Mouse (Mus musculus): ENCODE measurements around the gene Fbxo34.
"Not testable (repeated sequence)": the region's sequence is repeated elsewhere in the genome, so short reads cannot be mapped to it uniquely, and the experiment has no call there.

Fbxo34 gene

DNA sequence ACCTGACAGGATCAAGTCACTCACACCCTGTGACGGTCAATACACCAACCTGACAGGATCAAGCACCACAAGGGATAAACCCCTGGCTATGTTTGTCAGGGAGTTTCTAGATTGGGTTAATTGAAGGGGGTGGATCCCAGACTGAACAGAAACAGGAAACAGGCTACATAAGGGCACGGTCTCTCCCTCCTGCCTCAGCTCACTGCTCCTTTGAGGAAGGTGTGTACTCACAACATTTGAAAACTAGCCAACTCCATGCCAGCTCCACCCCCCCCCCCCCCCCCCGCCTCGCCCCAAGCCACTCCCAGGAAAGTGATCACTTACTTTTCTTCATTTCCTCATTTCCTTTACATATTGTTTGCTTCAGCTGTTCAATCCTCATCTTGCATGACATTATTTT lies 104.0 kb downstream of the Fbxo34 start:
- CTCF ChIA-PET, result interaction anchor here (0.6 to 1.7 kb wide), 7 partner anchors 14 to 763 kb away, joined by 3 to 6 read pairs (median 3); no protein-coding TSS in a partner anchor
- POLR2A ChIA-PET, result interaction anchor here (0.6 to 6.1 kb wide), 17 partner anchors 8 to 827 kb away, joined by 3 to 63 read pairs (median 6); partner anchors contain the start of gene Atg14 (in 1 of the 4)

DNA sequence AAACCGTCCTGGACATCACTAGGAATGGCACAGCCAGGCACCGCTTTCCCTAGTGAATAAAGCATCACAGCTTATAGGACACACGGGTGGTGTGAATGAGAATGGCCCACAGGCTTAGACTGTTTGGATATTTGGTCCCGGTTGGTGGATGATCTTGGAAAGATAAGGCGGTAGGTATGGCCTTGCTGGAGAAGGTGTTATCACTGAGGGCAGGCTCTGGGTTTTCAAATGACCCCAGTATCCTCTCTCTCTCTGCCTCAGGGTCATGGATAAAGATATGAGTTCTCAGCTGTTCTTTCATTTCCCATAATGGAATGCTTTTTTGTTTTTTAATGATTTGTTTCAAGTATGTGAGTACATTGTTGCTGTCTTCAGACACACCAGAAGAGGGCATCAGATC lies 105.0 kb downstream of the Fbxo34 start:
- ChIA-PET CTCF (interaction anchor here in 3 of 4 experiments (0.6 to 1.7 kb wide), 7 partner anchors 13 to 1551 kb away, joined by 3 to 9 read pairs (median 3); no protein-coding TSS in a partner anchor), POLR2A (interaction anchor here (0.6 to 6.1 kb wide), 12 partner anchors 9 to 133 kb away, joined by 3 to 63 read pairs (median 6); partner anchors contain the start of gene Atg14 (in 1 of the 4))

DNA sequence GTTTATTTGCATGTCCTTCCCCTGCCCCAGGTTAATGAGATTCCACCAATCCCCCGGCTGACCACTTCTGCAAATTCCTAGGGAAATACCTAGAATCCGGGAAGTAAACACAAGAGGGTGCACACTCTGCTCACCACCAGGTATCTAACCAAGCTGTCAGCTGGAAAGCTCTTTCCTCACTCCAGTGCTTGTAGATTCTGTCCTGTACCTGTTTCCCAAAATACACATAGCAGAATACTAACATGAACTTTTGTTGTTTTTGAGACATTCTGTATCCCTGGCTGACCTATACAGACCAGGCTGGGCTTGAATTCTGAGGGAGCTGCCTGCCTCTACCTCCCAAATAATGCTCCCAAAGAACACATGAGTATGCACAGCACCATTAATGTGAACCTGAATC lies 110.5 kb downstream of the Fbxo34 start:
- POLR2A ChIA-PET, result interaction anchor here in 2 of 4 experiments (1.1 to 4.4 kb wide), 4 partner anchors 10 to 15 kb away, joined by 3 to 31 read pairs (median 4); no protein-coding TSS in a partner anchor

DNA sequence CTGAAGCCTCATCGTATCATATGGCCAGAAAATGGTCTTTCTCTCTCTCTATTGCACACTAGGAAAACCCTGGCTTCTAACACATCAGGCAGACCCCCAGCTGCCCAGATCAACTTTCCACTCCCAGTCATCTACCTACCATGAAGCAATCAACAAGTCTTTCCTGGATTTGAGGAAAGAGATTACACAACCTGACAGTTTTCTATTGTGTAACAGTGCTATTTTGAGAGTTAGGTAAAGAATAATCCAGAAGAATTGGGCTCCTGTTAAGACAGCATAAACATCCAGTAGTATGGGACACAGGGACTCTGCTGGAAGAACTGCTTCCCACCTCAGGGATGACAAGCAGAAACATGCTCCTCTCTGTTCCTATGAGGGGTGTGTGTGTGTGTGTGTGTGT lies 112.3 kb downstream of the Fbxo34 start:
- POLR2A ChIA-PET, result interaction anchor here in 2 of 4 experiments (0.7 to 4.4 kb wide), 4 partner anchors 10 to 216 kb away, joined by 3 to 31 read pairs (median 5); no protein-coding TSS in a partner anchor
- CTCF ChIA-PET, result no interaction called here

More for the DNA sequence above, 110.5 kb downstream of the Fbxo34 start:
- CTCF ChIA-PET, result interaction anchor here in 1 of 4 experiments (1.2 kb wide), 1 partner anchor 89 kb away, joined by 3 read pairs; no protein-coding TSS in a partner anchor

DNA sequence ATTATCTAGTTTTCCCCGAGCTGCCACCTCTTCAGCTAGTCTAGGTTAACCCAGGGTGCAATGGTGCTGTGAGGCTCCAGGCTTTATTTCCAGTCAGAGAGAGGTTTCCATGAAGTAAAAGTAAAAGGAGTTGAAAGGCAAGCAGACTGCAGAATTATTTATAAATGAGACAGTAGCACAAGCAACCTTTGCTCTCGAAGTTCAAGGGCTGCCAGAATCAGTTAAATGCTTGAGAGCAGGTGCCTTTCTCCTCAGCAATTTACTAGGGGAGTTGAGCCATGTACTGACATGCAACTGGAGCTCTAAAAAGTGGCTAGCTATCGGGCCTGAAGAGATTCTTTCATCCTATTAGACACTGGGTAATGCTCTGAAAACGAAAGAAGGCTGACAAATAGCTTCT lies 112.9 kb downstream of the Fbxo34 start:
- CTCF ChIA-PET, result no interaction called here
- POLR2A ChIA-PET, result interaction anchor here in 3 of 4 experiments (0.7 to 4.4 kb wide), 6 partner anchors 8 to 217 kb away, joined by 3 to 31 read pairs (median 5); no protein-coding TSS in a partner anchor

DNA sequence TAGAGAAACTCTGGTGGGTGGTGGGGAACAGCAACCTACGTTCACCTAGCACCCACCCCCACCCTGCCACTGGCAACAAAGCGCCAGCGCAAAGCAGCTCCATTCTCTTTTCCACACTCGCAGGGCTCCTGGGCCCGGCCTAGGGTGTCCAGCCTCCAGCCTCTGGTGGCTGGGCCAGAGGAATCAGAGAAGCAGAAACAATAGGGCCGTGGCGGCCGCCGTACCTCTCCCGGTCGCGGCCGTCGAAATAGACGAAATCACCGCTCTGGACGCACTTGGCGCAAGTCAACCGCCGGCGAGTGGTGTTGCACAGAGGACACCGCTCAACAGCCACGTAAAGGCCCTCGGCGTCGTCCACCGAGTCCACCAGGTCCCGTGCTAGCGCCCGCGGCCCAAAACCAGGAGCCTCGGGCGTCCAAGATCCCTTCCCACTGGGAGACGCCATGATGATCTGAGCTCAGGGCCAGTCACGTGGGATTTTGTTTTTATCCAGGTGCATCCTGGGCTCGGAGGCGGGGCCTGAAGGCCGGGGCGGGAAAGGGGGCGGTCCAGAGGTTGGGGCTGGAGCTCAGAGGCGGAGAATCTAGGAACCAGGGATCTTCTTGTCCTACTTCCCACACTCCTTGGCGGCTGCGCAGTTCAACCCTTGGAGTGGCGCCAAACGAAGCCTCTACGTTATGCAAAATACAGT lies 117.9 kb downstream of the Fbxo34 start:
- ChIA-PET POLR2A (interaction anchor here (0.6 to 7.1 kb wide), 96 partner anchors 8 to 1087 kb away, joined by 3 to 71 read pairs (median 4); partner anchors contain the start of genes Dlgap5 (in 2 of the 4), Ktn1 (in 2 of the 4), Lgals3 (in 2 of the 4) and Socs4 (in 2 of the 4)), CTCF (interaction anchor here (0.6 to 1.3 kb wide), 9 partner anchors 13 to 953 kb away, joined by 3 to 10 read pairs (median 3); no protein-coding TSS in a partner anchor)

DNA sequence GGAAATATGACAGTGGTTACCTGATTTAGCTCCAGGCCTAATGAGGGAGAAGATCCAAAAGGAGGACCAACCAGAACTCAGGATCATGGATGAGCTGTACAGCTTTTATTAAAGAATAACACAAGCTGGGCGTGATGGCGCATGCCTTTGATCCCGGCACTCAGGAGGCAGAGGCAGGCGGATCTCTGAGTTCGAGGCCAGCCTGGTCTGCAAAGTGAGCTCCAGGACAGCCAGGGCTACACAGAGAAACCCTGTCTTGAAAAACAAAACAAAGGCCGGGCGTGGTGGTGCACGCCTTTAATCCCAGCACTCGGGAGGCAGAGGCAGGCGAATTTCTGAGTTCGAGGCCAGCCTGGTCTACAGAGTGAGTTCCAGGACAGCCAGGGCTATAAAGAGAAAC lies 120.3 kb downstream of the Fbxo34 start, which contains the start of gene Atg14:
Atg14 (minus strand) TSS at position 101 of the 400 bp plus-strand sequence.
- POLR2A ChIA-PET, result interaction anchor here in 3 of 4 experiments (0.6 to 7.4 kb wide), 14 partner anchors 10 to 685 kb away, joined by 3 to 71 read pairs (median 4); partner anchors contain the start of gene Ktn1 (in 1 of the 3)
- CTCF ChIA-PET, result not testable (repeated sequence)

DNA sequence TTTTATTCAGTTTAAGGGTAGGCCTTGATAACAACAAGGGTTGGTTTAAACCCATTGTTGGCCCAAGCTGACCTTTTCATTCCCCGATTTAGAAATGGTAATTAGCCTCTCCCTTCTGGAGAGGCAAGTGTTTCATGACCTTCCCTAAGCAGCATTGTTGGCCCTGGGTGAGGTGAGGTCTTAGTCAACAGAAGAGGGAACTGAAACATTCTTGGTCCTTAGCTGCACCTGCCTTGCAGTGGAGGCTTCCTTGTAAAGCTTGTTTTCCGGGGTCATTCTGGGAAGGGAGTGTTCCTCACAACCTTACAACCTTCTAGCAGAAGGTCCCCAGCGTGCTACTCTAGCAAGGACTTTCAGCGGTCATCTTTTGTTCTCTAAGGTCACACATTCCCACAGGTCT lies 122.5 kb downstream of the Fbxo34 start:
- ChIA-PET POLR2A (interaction anchor here in 3 of 4 experiments (0.6 to 7.4 kb wide), 51 partner anchors 9 to 1128 kb away, joined by 3 to 71 read pairs (median 4); partner anchors contain the start of genes Ktn1 (in 3 of the 3), Lgals3 (in 1 of the 3), Mapk1ip1l (in 1 of the 3) and Socs4 (in 1 of the 3)), CTCF (interaction anchor here in 1 of 4 experiments (0.9 to 1.0 kb wide), 3 partner anchors 22 to 142 kb away, joined by 3 to 4 read pairs (median 3); no protein-coding TSS in a partner anchor)

DNA sequence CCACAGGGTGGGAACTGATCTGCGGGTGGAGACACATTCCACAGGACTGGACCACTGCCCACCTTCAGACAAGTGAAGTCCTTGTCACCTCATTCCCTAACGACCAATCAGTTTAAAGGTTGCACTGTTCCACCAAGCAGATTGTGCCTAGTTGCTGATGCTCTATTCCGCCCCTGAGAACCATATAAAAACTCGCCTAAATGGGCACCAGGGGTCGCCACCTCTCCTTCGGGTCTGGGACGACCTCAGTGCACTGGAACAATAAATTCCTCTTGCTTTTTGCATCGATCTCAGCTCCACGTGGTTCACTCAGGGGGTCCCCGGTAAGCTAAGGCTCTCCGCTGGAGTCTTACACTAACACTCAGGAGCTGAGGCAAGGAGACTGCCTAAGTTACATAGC lies 124.5 kb downstream of the Fbxo34 start:
- CTCF ChIA-PET, result interaction anchor here in 2 of 4 experiments (0.6 to 1.6 kb wide), 6 partner anchors 22 to 661 kb away, joined by 3 to 5 read pairs (median 4); no protein-coding TSS in a partner anchor
- POLR2A ChIA-PET, result interaction anchor here in 3 of 4 experiments (0.6 to 7.4 kb wide), 23 partner anchors 7 to 885 kb away, joined by 3 to 71 read pairs (median 5); partner anchors contain the start of genes Ktn1 (in 2 of the 3) and Lgals3 (in 1 of the 3)

DNA sequence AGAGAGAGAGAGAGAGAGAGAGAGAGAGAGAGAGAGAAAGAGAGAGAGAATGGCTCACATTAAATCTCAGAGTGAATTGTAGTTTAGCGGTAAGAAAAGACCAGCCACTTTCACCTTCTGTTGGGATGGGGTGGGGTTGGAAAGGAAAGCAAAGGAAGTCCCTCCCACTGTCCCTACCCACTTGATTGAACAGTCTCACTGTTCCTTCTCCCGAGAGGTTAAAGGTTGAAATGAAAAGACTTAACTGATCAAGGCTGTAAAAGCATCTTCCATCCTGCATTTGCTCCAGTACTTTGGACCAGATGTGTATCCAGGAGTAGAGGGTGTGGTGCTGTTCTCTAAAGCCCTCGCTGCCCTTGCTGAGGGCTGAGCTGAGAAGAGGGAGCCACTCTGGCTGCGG lies 126.5 kb downstream of the Fbxo34 start:
- CTCF ChIA-PET, result interaction anchor here (0.6 to 1.6 kb wide), 5 partner anchors 16 to 1938 kb away, joined by 3 to 9 read pairs (median 4); no protein-coding TSS in a partner anchor
- POLR2A ChIA-PET, result interaction anchor here (0.6 to 7.4 kb wide), 14 partner anchors 9 to 132 kb away, joined by 3 to 66 read pairs (median 5); partner anchors contain the start of gene Ktn1 (in 2 of the 4)

DNA sequence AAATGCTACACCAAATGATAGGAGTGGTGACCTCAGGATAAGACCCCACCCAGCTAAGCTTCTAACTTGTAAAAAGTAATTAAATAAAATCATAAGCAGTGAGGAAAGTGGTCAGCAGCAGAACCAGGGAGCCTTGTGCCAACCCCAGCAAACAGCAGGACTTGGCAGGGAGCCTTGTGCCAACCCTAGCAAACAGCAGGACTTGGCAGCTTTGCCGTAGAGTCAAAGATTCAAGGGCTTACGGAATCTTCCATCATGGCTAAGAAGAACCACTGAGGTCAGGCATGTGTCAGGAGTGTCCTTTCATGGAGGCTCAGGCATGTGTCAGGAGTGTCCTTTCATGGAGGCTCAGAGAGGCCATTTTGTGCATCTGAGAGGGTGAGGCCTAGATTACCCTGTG lies 127.9 kb downstream of the Fbxo34 start:
- ChIA-PET POLR2A (interaction anchor here in 2 of 4 experiments (0.8 to 1.5 kb wide), 3 partner anchors 9 to 11 kb away, joined by 3 to 4 read pairs (median 3); no protein-coding TSS in a partner anchor), CTCF (interaction anchor here in 2 of 4 experiments (0.9 to 1.9 kb wide), 2 partner anchors 20 to 44 kb away, joined by 3 to 5 read pairs; no protein-coding TSS in a partner anchor)

DNA sequence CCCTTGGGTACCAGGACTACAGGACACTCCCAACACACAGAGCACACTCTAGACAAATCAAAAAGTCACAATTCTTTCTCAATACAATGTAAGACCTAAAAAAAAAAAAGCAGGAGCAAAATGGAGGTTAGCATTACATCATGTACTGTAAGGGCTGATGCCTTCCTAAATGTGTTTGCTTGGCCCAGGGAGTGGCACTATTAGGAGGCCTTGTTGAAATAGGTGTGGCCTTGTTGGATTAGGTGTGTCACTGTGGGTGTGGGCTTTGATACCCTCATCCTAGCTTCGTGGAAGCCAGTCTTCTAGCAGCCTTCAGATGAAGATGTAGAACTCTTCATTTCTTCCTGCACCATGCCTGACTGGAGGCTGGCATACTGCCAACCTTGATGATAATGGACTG lies 131.1 kb downstream of the Fbxo34 start:
- ChIA-PET CTCF (interaction anchor here in 1 of 4 experiments (0.6 kb wide), 1 partner anchor 8 kb away, joined by 3 read pairs; no protein-coding TSS in a partner anchor), POLR2A (interaction anchor here in 1 of 4 experiments (1.3 to 1.5 kb wide), 2 partner anchors 10 to 98 kb away, joined by 3 to 5 read pairs; partner anchors contain the start of gene Atg14)
